Mouse (Mus musculus) thymus, postnatal 0 days (tissue): ENCODE results near the gene Pglyrp3. TPM values are rescaled to one million over a fixed set of nuclear protein-coding genes. Genes with fewer than 3 reads are reported as not detected.
"Not testable (repeated sequence)": the region's sequence is repeated elsewhere in the genome, so short reads cannot be mapped to it uniquely, and the experiment has no call there.

Experiments used
- DNase-seq: peaks from one replicate; pipeline ENCODE4 v3.0.0-alpha.2; 2015; ENCODE audit warnings: low spot score
- microRNA-seq: library from miRNA; unstranded; fragments of <30 nt; microRNA quantifications from one replicate; pipeline ENCODE4, GENCODE M21; 2016; ENCODE audit warnings: borderline number of aligned reads
- polyA plus RNA-seq: library from polyadenylated mRNA; unstranded; fragments of >200 nt; fragmentation: Nextera tagmentation; extraction: Ambion mirVana; gene quantifications from 2 replicates; pipeline ENCODE4 v1.2.1, GENCODE M21; 2015

Pglyrp3 gene
- polyA plus RNA-seq: not detected in 2 replicates

DNA sequence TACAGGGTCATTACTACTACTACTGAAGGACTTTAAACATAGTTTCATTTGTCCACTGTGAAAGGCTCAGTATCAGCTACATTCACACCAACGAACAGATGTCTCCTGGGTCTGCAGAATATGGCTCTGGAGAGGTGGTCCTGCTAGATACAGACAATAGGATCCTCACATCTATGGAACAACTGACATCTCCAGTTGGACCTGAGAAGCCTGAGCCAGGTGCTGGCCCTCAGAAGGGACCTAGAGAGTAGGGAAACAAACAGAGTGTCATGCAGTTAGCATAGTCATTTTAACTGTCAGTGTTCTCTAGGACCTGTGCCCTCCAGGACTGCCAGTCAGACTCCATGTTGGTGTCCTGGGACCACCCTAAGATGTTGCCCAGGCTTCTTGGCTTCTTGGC lies at the start of gene Pglyrp3:
TSS of gene Pglyrp3 (plus strand) at position 301 of the 400 bp plus-strand sequence.
- DNase-seq: no peak

DNA sequence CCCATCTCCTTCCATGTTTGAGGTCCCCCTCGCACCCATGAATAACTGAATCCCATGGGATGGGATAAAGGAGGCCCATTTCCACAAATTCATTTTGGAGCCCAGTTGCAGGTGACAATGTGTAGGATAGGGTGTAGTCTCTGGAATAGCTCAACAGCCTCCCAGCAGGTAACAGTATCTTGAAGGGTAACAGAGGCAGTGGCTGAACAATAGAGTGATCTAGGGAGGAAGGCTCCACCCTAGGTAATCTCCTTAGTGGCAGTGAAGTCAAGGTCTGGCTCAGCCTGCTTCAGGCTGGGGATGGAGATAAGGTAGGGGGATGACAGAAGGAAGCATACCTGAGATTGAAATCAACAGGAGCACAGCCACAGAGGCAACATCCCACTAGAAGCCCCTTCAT lies 3.4 kb upstream of the Pglyrp3 start:
- DNase-seq: no peak

DNA sequence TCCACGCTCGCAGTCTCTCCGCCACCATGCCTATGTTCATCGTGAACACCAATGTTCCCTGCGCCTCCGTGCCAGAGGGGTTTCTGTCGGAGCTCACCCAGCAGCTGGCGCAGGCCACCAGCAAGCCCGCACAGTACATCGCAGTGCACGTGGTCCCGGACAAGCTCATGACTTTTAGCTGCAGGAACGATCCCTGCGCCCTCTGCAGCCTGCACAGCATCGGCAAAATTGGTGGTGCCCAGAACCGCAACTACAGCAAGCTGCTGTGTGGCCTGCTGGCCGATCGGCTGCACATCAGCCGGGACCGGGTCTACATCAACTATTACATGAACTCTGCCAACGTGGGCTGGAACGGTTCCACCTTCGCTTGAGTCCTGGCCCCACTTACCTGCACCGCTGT lies 10.2 kb downstream of the Pglyrp3 start:
- DNase-seq: not testable (repeated sequence)

GRCm38 (mm10) chr3:92033203-92033602 lies 18.8 kb downstream of the Pglyrp3 start:
- no peak for DNase-seq

DNA sequence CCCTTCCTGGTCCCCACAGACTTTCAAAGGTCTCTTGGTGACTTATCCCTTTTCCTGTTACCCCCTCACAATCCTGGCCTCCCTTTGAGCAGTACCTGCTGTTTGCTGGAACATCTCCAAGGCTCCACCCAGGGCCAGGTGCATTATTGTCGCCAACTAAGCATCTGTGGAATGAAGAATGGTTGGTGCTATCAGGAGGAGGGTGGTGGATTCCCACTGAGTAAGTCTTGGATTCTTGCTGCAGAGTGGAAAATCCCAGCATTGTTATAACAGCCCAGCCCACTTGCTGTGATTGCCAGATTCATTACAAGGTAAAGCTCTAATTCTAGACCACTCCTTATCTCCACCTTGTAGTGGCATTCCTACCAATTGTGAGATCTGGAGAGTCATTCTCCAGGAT lies 19.5 kb downstream of the Pglyrp3 start:
- no peak for DNase-seq

GRCm38 (mm10) chr3:92050382-92051054 lies 36.1 kb downstream of the Pglyrp3 start:
- peak; percentile 9 for DNase-seq

DNA sequence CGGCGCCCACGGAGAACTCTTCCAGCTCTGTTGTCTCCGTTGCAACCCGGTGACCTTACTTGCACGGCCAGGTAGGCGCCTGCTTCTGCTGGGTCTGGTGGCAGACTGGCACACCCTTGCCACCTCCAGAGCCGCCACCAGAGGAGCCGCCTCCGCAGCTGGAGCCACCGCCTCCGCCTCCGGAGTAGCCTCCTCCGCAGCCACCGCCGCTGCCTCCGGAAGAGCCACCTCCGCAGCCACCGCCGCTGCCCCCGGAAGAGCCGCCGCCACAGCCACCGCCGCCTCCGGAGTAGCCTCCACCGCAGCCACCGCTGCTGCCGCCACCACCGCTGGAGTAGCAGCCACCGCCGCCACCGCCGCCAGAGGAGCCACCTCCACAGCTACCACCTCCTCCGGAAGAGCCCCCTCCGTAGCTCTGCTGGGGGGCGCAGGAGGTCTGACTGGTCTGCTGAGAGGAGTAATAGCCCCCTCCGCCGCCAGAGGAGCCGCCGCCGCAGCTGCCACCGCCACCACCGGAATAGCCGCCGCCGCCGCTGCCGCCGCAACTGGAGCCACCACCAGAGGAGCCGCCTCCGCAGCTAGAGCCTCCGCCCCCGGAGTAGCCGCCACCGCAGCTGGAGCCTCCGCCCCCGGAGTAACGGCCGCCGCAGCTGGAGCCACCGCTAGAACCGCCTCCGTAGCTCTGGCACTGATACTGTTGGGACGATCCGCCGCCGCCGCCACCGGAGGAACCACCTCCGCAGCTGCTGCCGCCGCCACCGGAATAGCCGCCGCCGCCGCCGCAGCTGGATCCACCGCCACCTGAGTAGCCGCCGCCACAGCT lies 66.3 kb downstream of the Pglyrp3 start:
- peak; percentile 29 for DNase-seq

Small RNAs within 50 kb of the gene (microRNA-seq; reads per million reads assigned to microRNA genes)
- gene Gm23697: not detected
- not detected for gene Gm25145

Other genes starting within 250 kb of the Pglyrp3 start
- 0.30 and 0.78 TPM in 2 replicates for gene Lor, start 68.6 kb downstream of the Pglyrp3 start, polyA plus RNA-seq
- gene Prr9, start 109.4 kb downstream of the Pglyrp3 start, polyA plus RNA-seq: 0.61 and 0.67 TPM in 2 replicates
- not detected in 2 replicates for gene Lelp1, start 128.2 kb downstream of the Pglyrp3 start, polyA plus RNA-seq
- gene Sprr2a1, start 201.2 kb downstream of the Pglyrp3 start, polyA plus RNA-seq: 2.0 and 2.5 TPM in 2 replicates
- gene Sprr2a2, start 201.3 kb downstream of the Pglyrp3 start, polyA plus RNA-seq: 246 and 255 TPM in 2 replicates